Mouse (Mus musculus) G1E (cell line): ENCODE results near the gene Fam107a.

Experiments used
- CTCF ChIP-seq: IDR thresholded peaks from 2 replicates; pipeline ENCODE4 v1.5.1; 2012; ENCODE audit warnings: low read depth, low read length, inconsistent platforms, mixed read lengths
- POLR2AphosphoS5 ChIP-seq: IDR thresholded peaks from 2 replicates; pipeline ENCODE4 v1.6.1; 2012; ENCODE audit warnings: low read depth, low read length, inconsistent platforms; ENCODE audit not compliant: insufficient replicate concordance

- TF ChIP-seq CTCF (no peak), POLR2AphosphoS5 (no peak)
Observed at GRCm38 (mm10) chr14:8342509-8343106, 24.8 kb upstream of the Fam107a start.
